Mouse (Mus musculus) C2C12 (cell line): ENCODE measurements around the gene Map3k7. TPM values are rescaled to one million over a fixed set of nuclear protein-coding genes. Genes with fewer than 3 reads are reported as not detected.

Source experiments
- H3K27me3 ChIP-seq: one replicate; pipeline ENCODE4 v1.6.1; 2011; ENCODE audit not compliant: control insufficient read depth, insufficient read depth, insufficient read length
- H3K36me3 ChIP-seq: one replicate; pipeline ENCODE4 v1.6.1; 2011; ENCODE audit not compliant: control insufficient read depth, insufficient read depth
- H3K4me3 ChIP-seq: one replicate; pipeline ENCODE4 v1.5.1; 2011; ENCODE audit warnings: mild to moderate bottlenecking, control low read depth; ENCODE audit not compliant: poor library complexity, insufficient read depth, severe bottlenecking
- H3K79me2 ChIP-seq: one replicate; pipeline ENCODE4 v1.6.1; 2011; ENCODE audit not compliant: control insufficient read depth, insufficient read depth
- H3K79me3 ChIP-seq: one replicate; pipeline ENCODE4 v1.6.1; 2011; ENCODE audit warnings: low read depth, control low read depth
- H3ac ChIP-seq: one replicate; pipeline ENCODE3; 2011; ENCODE audit warnings: low read depth; ENCODE audit not compliant: control insufficient read depth, insufficient read length
- CEBPB ChIP-seq: IDR thresholded peaks from one replicate; pipeline ENCODE4 v1.6.1; 2011; ENCODE audit warnings: low read depth, mild to moderate bottlenecking, control low read depth, moderate library complexity
- CTCF ChIP-seq: IDR thresholded peaks from one replicate; pipeline ENCODE4 v1.5.1; 2011; ENCODE audit not compliant: control insufficient read depth, insufficient read depth, insufficient read length
- FOSL1 ChIP-seq: IDR thresholded peaks from one replicate; pipeline ENCODE4 v1.8.0; 2011; ENCODE audit warnings: mild to moderate bottlenecking, low read length; ENCODE audit not compliant: poor library complexity, insufficient read depth, severe bottlenecking
- MAX ChIP-seq: IDR thresholded peaks from one replicate; pipeline ENCODE4 v1.6.1; 2011; ENCODE audit warnings: mild to moderate bottlenecking, control low read depth
- MYOD1 ChIP-seq: IDR thresholded peaks from one replicate; pipeline ENCODE4 v1.6.1; 2011; ENCODE audit warnings: low read depth; ENCODE audit not compliant: control insufficient read depth, insufficient read length
- MYOG ChIP-seq: IDR thresholded peaks from one replicate; pipeline ENCODE4 v1.6.1; 2011; ENCODE audit not compliant: control insufficient read depth, insufficient read length; ENCODE audit errors: extremely low read depth
- USF1 ChIP-seq: IDR thresholded peaks from one replicate; pipeline ENCODE4 v1.6.1; 2011; ENCODE audit warnings: low read depth, mild to moderate bottlenecking, control low read depth, moderate library complexity
- polyA plus RNA-seq: library from polyadenylated mRNA; unstranded; fragments of >200 nt; fragmentation: generic; extraction: Trizol; gene quantifications from one replicate; pipeline ENCODE4 v1.2.1, GENCODE M21; 2012; ENCODE audit warnings: missing spikeins

Gene Map3k7
- polyA plus RNA-seq, 1 experiment: 17.8 TPM

DNA sequence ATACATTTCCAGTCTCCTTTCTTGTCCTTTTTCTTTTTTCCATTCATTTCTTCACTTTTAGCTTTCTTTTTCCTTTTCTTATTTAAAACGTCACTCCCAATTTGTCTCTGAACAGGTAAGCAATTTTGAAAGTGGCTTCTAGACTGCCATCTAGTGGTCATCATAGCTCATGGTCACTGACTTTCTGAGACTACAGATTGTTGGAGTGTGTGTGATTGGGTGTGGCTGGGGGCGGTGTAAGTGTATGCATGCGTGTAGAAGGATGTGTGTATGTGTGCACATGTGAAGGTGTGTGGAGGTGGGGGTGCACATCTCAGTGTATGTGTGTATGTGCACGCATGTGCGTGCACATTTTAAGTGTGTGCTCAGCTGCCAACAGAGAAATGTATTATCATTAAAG, 93.2 kb downstream of the Map3k7 start:
- Histone ChIP-seq H3K27me3 (no peaks in the 10 kb centered on the region), H3K79me3 (no peaks in the 10 kb centered on the region), H3K4me3 (no peak overlapping the region), H3K79me2 (no peaks in the 10 kb centered on the region), H3K36me3 (no peaks in the 10 kb centered on the region), H3ac (no peak overlapping the region)
- no peak for TF ChIP-seq USF1
- TF ChIP-seq CEBPB: no peak
- TF ChIP-seq FOSL1: no peak
- no peak for TF ChIP-seq MYOD1
- no peak for TF ChIP-seq MYOG
- no peak for TF ChIP-seq CTCF
- no peak for TF ChIP-seq MAX

DNA sequence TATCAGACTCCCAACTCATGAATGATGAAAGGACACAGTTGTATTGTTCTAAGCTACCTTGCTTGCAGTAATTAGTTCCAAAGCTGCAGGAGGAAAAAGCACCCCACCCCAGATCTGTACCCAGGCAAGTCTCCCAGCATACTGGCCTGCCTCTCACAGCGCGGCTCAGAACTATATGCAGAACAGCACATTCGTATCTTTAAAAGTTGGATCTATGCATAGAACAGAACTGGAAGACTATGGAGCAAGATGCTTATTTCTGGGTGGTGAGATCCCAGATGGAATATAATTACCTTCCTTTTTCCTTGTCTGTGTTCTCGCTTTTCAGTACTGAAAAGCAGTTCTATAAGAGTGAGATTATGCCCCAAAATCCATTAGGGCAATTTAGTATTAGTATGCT, 96.8 kb downstream of the Map3k7 start:
- Histone ChIP-seq H3K79me3 (no peaks in the 10 kb centered on the region), H3K4me3 (no peak overlapping the region), H3K79me2 (no peaks in the 10 kb centered on the region), H3K27me3 (no peaks in the 10 kb centered on the region), H3K36me3 (no peaks in the 10 kb centered on the region), H3ac (no peak overlapping the region)
- no peak for TF ChIP-seq MYOG
- no peak for TF ChIP-seq CTCF
- no peak for TF ChIP-seq MYOD1
- no peak for TF ChIP-seq USF1
- TF ChIP-seq CEBPB: no peak
- TF ChIP-seq FOSL1: no peak
- no peak for TF ChIP-seq MAX

DNA sequence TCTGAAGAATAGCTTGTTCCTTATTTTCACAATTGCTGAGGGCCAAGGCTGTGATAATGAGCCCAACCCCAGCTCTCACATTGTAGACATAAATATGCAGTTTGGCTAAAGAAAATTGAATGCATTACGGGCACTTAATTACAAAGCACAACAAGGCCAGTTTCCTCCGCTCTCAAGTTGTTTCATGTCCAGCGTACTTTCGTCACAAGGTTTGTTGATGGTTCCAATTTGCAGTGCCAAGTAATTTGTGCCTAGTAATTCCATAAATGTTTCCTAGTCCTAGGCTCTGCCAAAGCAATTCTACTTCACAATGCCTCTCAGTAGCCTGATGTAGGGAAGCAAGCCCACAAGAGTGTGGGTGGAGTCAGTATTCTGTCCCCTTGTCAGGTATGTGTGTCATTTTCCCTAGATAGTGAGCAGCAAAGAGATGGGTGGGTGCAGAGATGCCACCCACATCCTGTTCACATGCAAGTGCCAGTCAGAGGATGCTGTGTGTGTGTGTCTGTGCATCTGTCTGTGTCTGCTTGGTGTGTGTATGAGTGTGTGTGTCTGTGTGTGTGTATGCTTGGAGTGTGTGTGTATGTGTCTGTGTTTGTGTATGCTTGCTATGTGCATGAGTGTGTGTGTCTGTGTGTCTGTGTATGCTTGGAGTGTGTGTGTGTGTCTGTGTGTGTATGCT, 98.6 kb downstream of the Map3k7 start:
- no peaks in the 10 kb centered on the region for H3K79me2 ChIP-seq
- H3ac ChIP-seq: no peak overlapping the region
- H3K4me3 ChIP-seq: no peak overlapping the region
- no peaks in the 10 kb centered on the region for H3K27me3 ChIP-seq
- TF ChIP-seq USF1 (no peak), FOSL1 (no peak), MYOG (no peak), CEBPB (no peak), MYOD1 (no peak)
- no peaks in the 10 kb centered on the region for H3K79me3 ChIP-seq
- H3K36me3 ChIP-seq: no peaks in the 10 kb centered on the region

DNA sequence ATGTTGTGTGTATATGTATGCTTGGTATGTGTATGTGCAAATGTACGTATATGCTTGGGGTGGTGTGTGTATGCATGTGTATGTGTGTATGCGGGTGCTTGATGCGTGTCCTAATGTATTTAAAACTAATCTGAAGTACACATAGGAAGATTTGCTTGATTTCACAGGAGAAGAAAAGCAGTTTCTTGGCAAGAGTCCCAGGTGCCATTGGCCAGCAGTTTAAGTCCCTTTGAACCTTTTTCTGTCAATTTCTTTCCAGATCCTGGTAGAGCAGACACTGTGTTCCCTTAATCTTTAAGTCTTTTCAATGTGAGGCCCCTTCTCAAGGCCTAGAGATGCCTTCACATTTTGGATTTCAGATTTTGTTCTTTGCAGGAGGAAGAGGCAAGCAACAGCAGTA, 99.4 kb downstream of the Map3k7 start:
- TF ChIP-seq MYOG (no peak), MAX (no peak), CEBPB (no peak), MYOD1 (no peak), FOSL1 (no peak), USF1 (no peak), CTCF (no peak)
- no peaks in the 10 kb centered on the region for H3K79me2 ChIP-seq
- H3ac ChIP-seq: no peak overlapping the region
- H3K79me3 ChIP-seq: no peaks in the 10 kb centered on the region
- H3K27me3 ChIP-seq: no peaks in the 10 kb centered on the region
- H3K4me3 ChIP-seq: no peak overlapping the region
- H3K36me3 ChIP-seq: no peaks in the 10 kb centered on the region
